ENCODE assay signal across 8 mouse cellular contexts in the genomic region with DNA sequence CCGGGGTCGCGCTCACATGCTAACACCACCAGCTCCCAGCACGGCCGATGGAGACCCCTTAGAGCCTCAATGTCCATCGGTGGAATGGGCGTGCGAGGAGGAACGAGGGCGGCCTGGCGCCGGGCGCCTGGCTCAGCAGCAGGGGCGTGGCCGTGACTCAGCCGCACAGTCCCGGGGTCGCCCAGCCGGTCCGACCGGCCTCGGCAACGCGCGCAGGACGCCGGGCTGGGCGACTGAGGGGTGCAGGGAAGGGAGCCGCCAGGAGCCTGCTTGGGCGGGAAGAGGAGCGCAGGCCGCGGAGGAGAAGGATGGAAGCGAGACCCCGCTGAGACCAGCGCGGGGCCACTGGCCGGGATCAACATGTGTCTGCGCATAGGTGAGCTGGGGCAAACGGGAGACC. TPM values are rescaled to one million over a fixed set of nuclear protein-coding genes. Genes with fewer than 3 reads are reported as not detected.
DNase-seq lines count a peak whose midpoint lies in the region; ATAC-seq lines count a peak whose summit lies in the region.

TSS of gene Tmem54 (plus strand) at position 193 of the 400 bp plus-strand sequence.

- no peak within 1 kb of the TSS for H3K27ac ChIP-seq in embryonic facial prominence, embryonic 13.5 days
- no peak within 1 kb of the TSS for H3K27ac ChIP-seq in midbrain, embryonic 11.5 days (ENCODE audit: low read depth, low read length)

- H3K36me3 ChIP-seq in embryonic facial prominence, embryonic 13.5 days, result no peaks in the 10 kb centered on the region
- H3K36me3 ChIP-seq in midbrain, embryonic 11.5 days (ENCODE audit: control insufficient read depth, insufficient read depth, low read length), result no peaks in the 10 kb centered on the region

- no peaks in the 10 kb centered on the region for H3K9me3 ChIP-seq in embryonic facial prominence, embryonic 13.5 days
- H3K9me3 ChIP-seq in midbrain, embryonic 11.5 days (ENCODE audit: control insufficient read depth, low read length), result no peaks in the 10 kb centered on the region

- ATAC-seq in embryonic facial prominence, embryonic 13.5 days (ENCODE audit: insufficient number of reproducible peaks, insufficient read depth, low FRiP score, low TSS enrichment, low read depth), result peak; percentile 62; the same call in 1 of the 2 replicates
- no peak for ATAC-seq in midbrain, embryonic 11.5 days (ENCODE audit: low FRiP score)

- peaks cover 10% of the 10 kb centered on the region; the same call in 1 of the 2 replicates for H3K4me1 ChIP-seq in embryonic facial prominence, embryonic 13.5 days
- peaks cover 4% of the 10 kb centered on the region; the same call in 1 of the 2 replicates for H3K4me1 ChIP-seq in midbrain, embryonic 11.5 days (ENCODE audit: control insufficient read depth, insufficient read depth, low read length)

- under 1% methylated on average over 40 of the region's 40 CpGs for WGBS in embryonic facial prominence, embryonic 13.5 days
- 2% methylated on average over 40 of the region's 40 CpGs for WGBS in large intestine, adult 2 months
- 1% methylated on average over 40 of the region's 40 CpGs for WGBS in midbrain, embryonic 11.5 days

- peak within 1 kb of the TSS; percentile 65 for H3K4me2 ChIP-seq in embryonic facial prominence, embryonic 13.5 days
- H3K4me2 ChIP-seq in midbrain, embryonic 11.5 days, result peak within 1 kb of the TSS; percentile 42

- DNase-seq in R1 (ENCODE audit: low read depth, low spot score), result peak; percentile 37
- DNase-seq in large intestine, adult 2 months (ENCODE audit: low read depth, low spot score), result no peak
- DNase-seq in midbrain, embryonic 11.5 days (ENCODE audit: low spot score, missing footprints), result peak; percentile 83
- DNase-seq in MN1 (ENCODE audit: low spot score), result no peak
- no peak for DNase-seq in adrenal gland, adult 18-20 months (ENCODE audit: low spot score in 2 of 2)
- DNase-seq in frontal cortex, postnatal 14 days (ENCODE audit: low spot score in 2 of 2), result no peak
- no peak for DNase-seq in ovary, adult 18-20 months (ENCODE audit: low spot score)

- peak within 1 kb of the TSS; percentile 41 for H3K4me3 ChIP-seq in embryonic facial prominence, embryonic 13.5 days
- peak within 1 kb of the TSS; percentile 20 for H3K4me3 ChIP-seq in midbrain, embryonic 11.5 days (ENCODE audit: low read depth, low read length)

- H3K9ac ChIP-seq in embryonic facial prominence, embryonic 13.5 days, result peak within 1 kb of the TSS; percentile 62
- no peak within 1 kb of the TSS; the same call in 1 of the 2 replicates for H3K9ac ChIP-seq in midbrain, embryonic 11.5 days (ENCODE audit: low read length)

- H3K27me3 ChIP-seq in embryonic facial prominence, embryonic 13.5 days, result peaks cover 54% of the 10 kb centered on the region
- H3K27me3 ChIP-seq in midbrain, embryonic 11.5 days (ENCODE audit: control insufficient read depth, insufficient read depth, low read length), result peaks cover 15% of the 10 kb centered on the region

RNA-seq across cellular contexts. Expression of gene Tmem54, which starts in this region (rescaled TPM):
- polyA plus RNA-seq in embryonic facial prominence, embryonic 13.5 days (2015; fragmentation: Nextera tagmentation; extraction: Ambion mirVana), result 10.6 and 11.3 TPM in 2 replicates
- polyA plus RNA-seq in large intestine, adult 2 months (2012; rRNA removed), result 753 and 829 TPM in 2 replicates
- polyA plus RNA-seq in midbrain, embryonic 11.5 days (2014; fragmentation: Nextera tagmentation; extraction: Ambion mirVana), result 0.20 and 0.43 TPM in 2 replicates
- total RNA-seq in adrenal gland, adult 18-20 months (2021), result not detected

Comparison
In these comparisons a context has a peak if more than half of its experiments do, and no peak if none do; other contexts are left out.
1. RNA of gene Tmem54 (polyA plus RNA-seq): 753 to 829 TPM in large intestine, adult 2 months; 10.6 to 11.3 TPM in embryonic facial prominence, embryonic 13.5 days and 0.20 to 0.43 TPM in midbrain, embryonic 11.5 days; every median in the first group is over 10 times any median in the second.
2. Peak in DNase-seq, H3K4me3 ChIP-seq and H3K4me2 ChIP-seq in midbrain, embryonic 11.5 days; RNA of the gene not detected or under 1 TPM.